Mouse (Mus musculus) embryonic facial prominence, embryonic 12.5 days (tissue): Measurements from ENCODE around the gene 1600014C10Rik. TPM values are rescaled to one million over a fixed set of nuclear protein-coding genes. Genes with fewer than 3 reads are reported as not detected.

ENCODE experiments used
- ATAC-seq: fragments of 200-750 bp; cut with Nextera tagmentation; 2 replicates; pipeline ENCODE4 v1.8.0; 2017; ENCODE audit not compliant: insufficient number of reproducible peaks, insufficient read depth, low FRiP score, low TSS enrichment
- H3K27ac ChIP-seq: fragments of 300-500 bp; sonication (generic); 2 replicates; pipeline ENCODE4 v1.5.1; 2016; ENCODE audit warnings: mild to moderate bottlenecking
- H3K27me3 ChIP-seq: fragments of 300-500 bp; sonication (generic); 2 replicates; pipeline ENCODE4 v1.6.1; 2016; ENCODE audit warnings: mild to moderate bottlenecking, moderate library complexity
- H3K36me3 ChIP-seq: fragments of 300-500 bp; sonication (generic); 2 replicates; pipeline ENCODE4 v1.6.1; 2016; ENCODE audit warnings: mild to moderate bottlenecking
- H3K4me1 ChIP-seq: fragments of 300-500 bp; sonication (generic); 2 replicates; pipeline ENCODE4 v1.6.1; 2016
- H3K4me2 ChIP-seq: fragments of 300-500 bp; sonication (generic); replicated peaks from 2 replicates; pipeline ENCODE4 v1.6.1; 2016; ENCODE audit warnings: mild to moderate bottlenecking, moderate library complexity
- H3K4me3 ChIP-seq: fragments of 300-500 bp; sonication (generic); 2 replicates; pipeline ENCODE4 v1.5.1; 2016; ENCODE audit warnings: mild to moderate bottlenecking
- H3K9ac ChIP-seq: fragments of 300-500 bp; sonication (generic); 2 replicates; pipeline ENCODE4 v1.6.1; 2016; ENCODE audit warnings: mild to moderate bottlenecking, moderate library complexity
- H3K9me3 ChIP-seq: fragments of 300-500 bp; sonication (generic); 2 replicates; pipeline ENCODE4 v1.6.1; 2016; ENCODE audit warnings: mild to moderate bottlenecking, moderate library complexity
- WGBS: fragments of 180-500 bp; shearing (Covaris S2); methylation state at CpG from one replicate; pipeline ENCODE4 v1.1.7; 2016; 5-methylcytosine and 5-hydroxymethylcytosine counted together
- polyA plus RNA-seq: library from polyadenylated mRNA; unstranded; fragments of >200 nt; fragmentation: Nextera tagmentation; extraction: Ambion mirVana; gene quantifications from 2 replicates; pipeline ENCODE4 v1.2.1, GENCODE M21; 2016

Gene 1600014C10Rik
- polyA plus RNA-seq, 1 experiment from 2014 or later: 17.3 TPM

DNA sequence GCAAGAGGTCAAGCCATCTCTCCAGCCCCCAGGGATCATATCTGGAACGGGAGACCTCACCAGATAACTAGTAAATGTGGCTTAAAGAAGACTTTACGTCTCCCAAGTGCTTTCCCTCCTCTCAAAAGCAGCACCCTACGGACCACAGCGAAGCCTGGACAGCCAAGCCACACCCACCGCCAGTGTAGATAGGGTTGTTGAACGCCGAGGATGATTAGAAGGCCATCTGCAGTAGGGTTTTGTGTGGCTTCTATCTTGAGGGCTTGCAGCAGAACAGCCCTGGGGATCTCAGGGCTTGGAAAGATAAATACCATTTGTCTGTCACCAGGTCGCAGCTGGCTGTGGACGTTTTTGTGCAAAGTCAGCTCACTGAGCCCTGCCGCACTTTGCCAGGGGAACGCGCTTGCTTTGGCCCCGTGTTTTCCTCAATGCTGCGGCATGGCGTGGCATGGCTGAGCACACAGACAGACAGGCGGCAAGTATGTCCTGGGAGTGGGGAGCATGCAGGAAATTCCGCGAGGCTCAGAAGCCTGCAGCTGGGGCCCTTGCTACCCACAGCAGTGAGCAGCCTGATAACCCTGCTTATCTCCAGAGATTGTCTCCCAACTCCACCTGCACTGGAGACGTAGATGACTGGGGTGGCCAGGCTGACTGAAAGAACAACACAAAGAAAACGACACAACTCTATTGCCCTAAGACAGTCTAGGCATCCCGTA lies 15.9 kb upstream of the 1600014C10Rik start:
- Histone ChIP-seq H3K4me3 (no peak overlapping the region), H3K4me1 (0 out of 2 replicates have a peak, but pooled peaks cover 5% of the 10 kb centered on the region), H3K27me3 (no peaks in the 10 kb centered on the region), H3K4me2 (peak overlapping the region; percentile 34), H3K9ac (no peak overlapping the region), H3K9me3 (no peaks in the 10 kb centered on the region), H3K36me3 (no peaks in the 10 kb centered on the region), H3K27ac (0 out of 2 replicates have a peak overlapping the region, but pooled peaks have one; percentile 25)
- ATAC-seq: no peak
- 64% methylated on average over 21 of the region's 21 CpGs for WGBS

DNA sequence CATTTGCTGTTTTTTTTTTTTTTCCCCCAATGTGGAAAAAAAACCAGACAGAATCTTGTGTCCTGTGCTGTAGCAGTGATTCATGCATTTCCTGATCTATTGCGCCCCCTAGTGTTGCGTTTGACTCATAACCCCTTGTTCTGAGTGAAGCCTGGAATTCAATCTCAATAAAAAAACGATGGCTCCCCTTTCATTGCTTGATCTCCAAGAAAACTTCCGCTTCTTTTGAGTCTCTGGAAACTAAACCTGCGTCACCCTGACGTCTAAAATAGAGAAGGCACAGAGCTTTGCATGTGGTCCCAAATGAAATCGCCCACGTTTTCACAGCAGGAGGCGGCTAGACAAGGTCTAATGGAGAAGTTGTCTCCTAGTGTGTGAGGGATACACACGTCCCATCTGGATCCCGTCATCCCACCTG lies 15.3 kb upstream of the 1600014C10Rik start:
- 13% methylated on average over 11 of the region's 11 CpGs for WGBS
- H3K4me2 ChIP-seq: 0 out of 2 replicates have a peak overlapping the region, but pooled peaks have one; percentile 15
- no peaks in the 10 kb centered on the region for H3K27me3 ChIP-seq
- 0 out of 2 replicates have a peak, but pooled peaks cover 5% of the 10 kb centered on the region for H3K4me1 ChIP-seq
- no peaks in the 10 kb centered on the region for H3K9me3 ChIP-seq
- H3K27ac ChIP-seq: no peak overlapping the region
- ATAC-seq: no peak
- H3K36me3 ChIP-seq: no peaks in the 10 kb centered on the region
- no peak overlapping the region for H3K4me3 ChIP-seq
- no peak overlapping the region for H3K9ac ChIP-seq

DNA sequence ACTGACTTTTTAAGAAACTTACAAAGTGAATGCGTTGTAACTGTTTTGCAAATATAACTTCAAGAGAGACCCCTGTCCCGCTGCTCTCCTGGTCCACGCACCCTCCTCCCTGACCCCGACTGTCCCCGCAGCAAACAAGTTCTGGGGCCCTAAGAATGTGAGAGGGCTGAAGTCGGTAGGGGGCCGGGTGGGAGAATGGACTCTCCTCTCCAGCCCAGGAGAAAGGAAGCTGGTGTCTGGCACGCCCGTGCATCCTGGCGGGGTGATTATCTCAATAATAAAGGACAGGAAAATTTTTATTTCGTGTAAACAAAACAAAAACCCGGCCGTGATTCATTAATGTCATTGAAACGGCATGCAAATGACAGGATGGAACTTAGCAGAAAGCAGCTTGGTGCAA lies 9.1 kb upstream of the 1600014C10Rik start:
- peaks cover 4% of the 10 kb centered on the region; the same call in 1 of the 2 replicates for H3K27me3 ChIP-seq
- 11% methylated on average over 14 of the region's 14 CpGs for WGBS

DNA sequence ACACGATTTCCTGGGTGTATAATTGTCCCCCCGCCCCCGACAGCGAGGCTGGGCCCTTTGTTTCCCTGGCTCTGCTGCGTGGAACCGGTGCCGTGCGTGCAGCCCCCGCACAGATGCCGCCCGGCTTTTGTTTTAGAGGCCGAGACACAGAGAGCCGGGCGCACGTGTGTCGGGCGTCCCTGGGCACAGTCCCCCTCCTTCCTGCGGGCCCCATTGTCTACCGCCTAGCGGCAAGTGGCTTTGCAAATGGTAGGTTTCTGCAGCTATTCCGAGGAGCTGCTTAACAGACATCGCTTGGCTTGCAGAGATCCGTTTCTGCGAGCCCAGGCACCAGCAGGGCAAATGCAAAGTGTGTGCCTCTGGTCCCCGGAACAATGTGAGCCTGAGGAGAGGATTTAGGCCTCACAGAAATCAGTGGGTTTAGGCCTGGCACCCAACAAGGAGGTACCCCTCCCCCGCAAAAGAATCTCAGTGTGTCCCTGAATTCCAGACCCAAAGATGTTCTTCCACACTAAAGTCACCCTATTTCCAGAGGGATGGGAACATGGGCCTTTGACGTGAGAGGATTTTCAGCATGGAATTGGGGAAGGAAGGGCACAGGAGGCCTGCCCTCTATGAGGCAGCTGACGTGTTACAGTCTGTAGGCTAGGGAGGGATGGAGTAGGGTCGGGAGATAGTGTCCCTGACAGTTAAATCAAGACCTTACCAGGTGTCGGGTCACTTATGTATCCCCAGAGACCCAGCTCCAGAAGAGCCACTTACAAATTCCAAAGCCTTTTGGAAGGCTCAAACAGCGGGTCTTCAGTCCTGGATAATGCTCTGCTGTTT lies 8.5 kb upstream of the 1600014C10Rik start:
- WGBS: 11% methylated on average over 31 of the region's 31 CpGs
- no peaks in the 10 kb centered on the region for H3K36me3 ChIP-seq
- H3K4me3 ChIP-seq: peak overlapping the region; percentile 20; the same call in 1 of the 2 replicates
- peak overlapping the region; percentile 48 for H3K4me2 ChIP-seq
- peaks cover 2% of the 10 kb centered on the region; the same call in 1 of the 2 replicates for H3K4me1 ChIP-seq
- H3K9me3 ChIP-seq: no peaks in the 10 kb centered on the region
- H3K9ac ChIP-seq: peak overlapping the region; percentile 55; the same call in 1 of the 2 replicates
- peaks cover 4% of the 10 kb centered on the region; the same call in 1 of the 2 replicates for H3K27me3 ChIP-seq
- H3K27ac ChIP-seq: no peak overlapping the region
- ATAC-seq: no peak

More for the DNA sequence above, 9.1 kb upstream of the 1600014C10Rik start:
- Histone ChIP-seq H3K4me1 (peaks cover 2% of the 10 kb centered on the region; the same call in 1 of the 2 replicates), H3K9ac (peak overlapping the region; percentile 55; the same call in 1 of the 2 replicates), H3K36me3 (no peaks in the 10 kb centered on the region), H3K4me3 (peak overlapping the region; percentile 20; the same call in 1 of the 2 replicates), H3K9me3 (no peaks in the 10 kb centered on the region), H3K4me2 (peak overlapping the region; percentile 48), H3K27ac (no peak overlapping the region)
- no peak for ATAC-seq

DNA sequence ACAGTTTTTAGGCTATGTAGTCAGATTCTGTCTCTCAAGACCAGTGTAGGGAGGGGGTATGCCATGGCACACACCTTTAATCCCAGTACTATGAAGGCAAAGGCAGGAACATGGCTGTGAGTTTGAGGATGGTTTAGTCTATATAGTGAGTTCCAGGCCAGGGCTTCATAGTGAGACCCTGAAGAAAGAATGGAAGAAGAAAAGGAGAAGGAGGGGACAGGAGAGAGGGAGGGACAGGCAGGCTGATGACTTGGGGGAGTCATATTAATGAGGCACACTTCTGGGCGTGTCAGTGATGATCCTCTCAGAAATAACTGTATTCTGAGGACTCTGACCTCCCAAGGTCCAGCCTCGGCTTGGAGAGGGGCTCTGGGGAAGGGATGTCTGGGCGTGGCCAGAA lies 7.0 kb upstream of the 1600014C10Rik start:
- H3K4me3 ChIP-seq: no peak overlapping the region
- no peaks in the 10 kb centered on the region for H3K36me3 ChIP-seq
- peaks cover 4% of the 10 kb centered on the region; the same call in 1 of the 2 replicates for H3K27me3 ChIP-seq
- ATAC-seq: no peak
- H3K9ac ChIP-seq: no peak overlapping the region
- H3K4me1 ChIP-seq: peaks cover 2% of the 10 kb centered on the region; the same call in 1 of the 2 replicates
- WGBS: 75% methylated on average over 3 of the region's 3 CpGs
- H3K9me3 ChIP-seq: no peaks in the 10 kb centered on the region
- H3K4me2 ChIP-seq: no peak overlapping the region
- H3K27ac ChIP-seq: no peak overlapping the region

DNA sequence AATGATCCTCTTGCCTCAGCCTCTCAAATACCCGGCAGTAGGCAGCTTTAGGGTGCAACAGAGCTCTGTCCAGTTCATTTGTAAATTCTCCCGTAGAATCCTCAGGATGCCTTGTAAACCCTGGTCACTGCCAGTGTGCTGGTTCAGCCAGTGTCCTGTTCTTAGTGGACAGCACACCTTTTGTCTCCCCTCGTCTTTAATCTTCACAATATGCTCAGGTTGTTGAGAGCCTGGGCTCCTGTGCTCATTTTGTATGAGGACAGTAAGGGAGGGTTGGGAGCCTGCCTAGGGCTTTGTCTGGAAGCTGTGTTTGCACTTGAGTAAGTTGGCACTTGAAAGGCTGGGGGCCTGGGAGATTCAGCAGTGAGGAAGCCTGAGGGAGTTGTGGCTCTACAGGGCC lies 3.1 kb upstream of the 1600014C10Rik start:
- no peaks in the 10 kb centered on the region for H3K27me3 ChIP-seq
- 61% methylated on average over 3 of the region's 3 CpGs for WGBS
- ATAC-seq: no peak
- H3K9ac ChIP-seq: no peak overlapping the region
- H3K4me2 ChIP-seq: no peak overlapping the region
- no peaks in the 10 kb centered on the region for H3K36me3 ChIP-seq
- H3K4me1 ChIP-seq: peaks cover 11% of the 10 kb centered on the region
- H3K27ac ChIP-seq: no peak overlapping the region
- H3K9me3 ChIP-seq: no peaks in the 10 kb centered on the region
- no peak overlapping the region for H3K4me3 ChIP-seq

DNA sequence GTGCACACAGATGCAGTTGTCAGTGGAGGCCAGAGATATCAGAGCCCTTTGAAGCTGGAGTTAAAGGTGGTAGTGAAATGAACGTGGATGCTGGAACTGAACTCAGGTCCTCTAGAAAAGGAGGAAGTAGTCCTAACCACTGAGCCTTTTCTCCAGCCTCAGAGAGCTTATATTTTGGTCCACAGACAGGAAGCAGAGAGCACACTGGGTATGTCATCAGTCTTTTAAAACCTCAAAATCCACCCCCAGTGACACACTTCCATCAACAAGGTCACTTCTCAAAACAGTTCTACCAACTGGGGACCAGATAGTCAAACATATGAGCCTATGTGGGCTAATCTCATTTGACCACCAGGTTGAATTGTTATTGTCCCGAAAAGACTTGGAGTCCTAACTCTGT lies 1.7 kb upstream of the 1600014C10Rik start:
- 80% methylated on average over 2 of the region's 2 CpGs for WGBS
- Histone ChIP-seq H3K27ac (no peak overlapping the region), H3K9ac (no peak overlapping the region), H3K4me2 (no peak overlapping the region), H3K36me3 (no peaks in the 10 kb centered on the region), H3K4me1 (peaks cover 11% of the 10 kb centered on the region), H3K27me3 (no peaks in the 10 kb centered on the region), H3K4me3 (no peak overlapping the region), H3K9me3 (no peaks in the 10 kb centered on the region)
- no peak for ATAC-seq

DNA sequence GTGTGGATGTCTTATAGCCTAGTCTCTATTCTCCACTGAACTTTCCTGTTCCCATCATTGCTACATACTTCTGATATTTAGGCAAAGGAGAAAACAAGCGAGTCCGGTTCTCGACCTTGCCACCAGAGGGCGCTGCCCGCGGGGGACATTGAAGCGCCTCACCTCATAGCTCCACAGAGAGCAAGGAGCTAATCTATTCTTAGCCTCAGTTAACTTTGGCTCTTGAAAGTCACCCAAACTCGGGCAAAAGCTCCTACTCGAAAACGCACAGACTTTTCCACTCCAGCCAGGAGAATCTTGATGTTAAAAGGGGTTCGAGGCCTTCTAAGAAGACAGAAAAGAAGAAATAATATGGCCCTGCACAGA lies 438 bp upstream of the 1600014C10Rik start:
- H3K36me3 ChIP-seq: no peaks in the 10 kb centered on the region
- 0 out of 2 replicates have a peak overlapping the region, but pooled peaks have one; percentile 54 for H3K9ac ChIP-seq
- peak overlapping the region; percentile 64 for H3K4me3 ChIP-seq
- 0 out of 2 replicates have a peak overlapping the region, but pooled peaks have one; percentile 41 for H3K27ac ChIP-seq
- ATAC-seq: no peak
- no peaks in the 10 kb centered on the region for H3K27me3 ChIP-seq
- H3K9me3 ChIP-seq: no peaks in the 10 kb centered on the region
- WGBS: under 1% methylated on average over 11 of the region's 11 CpGs
- peak overlapping the region; percentile 91 for H3K4me2 ChIP-seq
- peaks cover 11% of the 10 kb centered on the region for H3K4me1 ChIP-seq

DNA sequence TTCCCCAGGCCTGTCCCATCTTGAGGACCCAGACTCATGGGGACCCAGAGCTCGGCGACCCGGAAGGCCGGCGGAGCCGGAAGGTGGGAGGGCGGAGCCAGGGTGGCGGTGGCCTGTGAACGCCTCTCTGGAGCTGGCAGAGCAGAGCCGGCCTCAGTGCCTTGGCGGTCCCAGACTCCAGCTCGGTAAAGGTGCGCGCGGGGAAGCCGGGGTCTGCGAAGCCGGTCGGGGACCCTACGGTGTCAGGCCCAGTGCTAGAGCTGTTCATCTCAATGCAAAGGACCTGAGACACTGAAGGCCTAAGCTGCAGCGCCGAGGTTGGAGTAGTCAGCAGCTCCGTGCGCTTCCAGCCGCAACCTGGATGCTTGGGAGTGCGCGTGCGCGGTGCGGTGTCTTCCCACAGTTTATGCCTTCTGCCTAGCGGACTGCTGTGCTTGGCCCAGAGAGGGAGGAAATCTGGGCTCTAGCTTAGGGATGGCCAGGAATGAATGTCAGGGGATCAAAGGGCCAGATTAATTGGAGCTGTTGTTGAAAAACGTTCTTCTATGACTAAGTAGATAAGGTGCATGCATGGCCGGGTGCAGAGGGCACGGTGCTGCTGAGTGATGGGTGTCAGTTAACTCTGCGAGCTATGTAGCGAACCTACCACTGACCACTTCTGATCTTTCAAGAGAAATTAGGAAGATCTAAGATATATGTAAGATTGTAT lies 846 bp downstream of the 1600014C10Rik start:
- Histone ChIP-seq H3K4me3 (peak overlapping the region; percentile 64), H3K36me3 (no peaks in the 10 kb centered on the region), H3K27me3 (no peaks in the 10 kb centered on the region), H3K9ac (peak overlapping the region; percentile 54), H3K4me2 (peak overlapping the region; percentile 91), H3K27ac (peak overlapping the region; percentile 41), H3K9me3 (no peaks in the 10 kb centered on the region), H3K4me1 (peaks cover 11% of the 10 kb centered on the region)
- WGBS: 6% methylated on average over 36 of the region's 36 CpGs
- peak; percentile 89 for ATAC-seq

DNA sequence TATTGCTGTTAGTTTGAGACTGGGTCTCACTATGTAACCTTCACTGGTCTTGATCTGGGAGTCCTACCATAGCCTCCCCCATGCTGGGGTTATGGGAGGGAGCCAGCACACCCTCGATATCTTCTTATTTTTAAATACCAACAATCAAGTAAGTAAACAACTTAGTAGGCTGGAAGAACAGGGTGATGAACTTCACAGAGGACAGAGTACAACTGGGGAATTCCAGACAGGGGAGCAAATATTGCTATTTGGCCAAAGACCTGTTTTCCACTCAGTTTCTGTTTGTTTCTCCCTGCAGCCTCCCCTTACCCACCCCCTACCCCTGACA lies 1.4 kb downstream of the 1600014C10Rik start:
- Histone ChIP-seq H3K9me3 (no peaks in the 10 kb centered on the region), H3K9ac (peak overlapping the region; percentile 54; the same call in 1 of the 2 replicates), H3K27me3 (no peaks in the 10 kb centered on the region), H3K4me3 (peak overlapping the region; percentile 64), H3K4me2 (peak overlapping the region; percentile 91), H3K4me1 (peaks cover 11% of the 10 kb centered on the region), H3K36me3 (no peaks in the 10 kb centered on the region), H3K27ac (no peak overlapping the region)
- 64% methylated on average over 1 of the region's 1 CpGs for WGBS
- ATAC-seq: no peak

DNA sequence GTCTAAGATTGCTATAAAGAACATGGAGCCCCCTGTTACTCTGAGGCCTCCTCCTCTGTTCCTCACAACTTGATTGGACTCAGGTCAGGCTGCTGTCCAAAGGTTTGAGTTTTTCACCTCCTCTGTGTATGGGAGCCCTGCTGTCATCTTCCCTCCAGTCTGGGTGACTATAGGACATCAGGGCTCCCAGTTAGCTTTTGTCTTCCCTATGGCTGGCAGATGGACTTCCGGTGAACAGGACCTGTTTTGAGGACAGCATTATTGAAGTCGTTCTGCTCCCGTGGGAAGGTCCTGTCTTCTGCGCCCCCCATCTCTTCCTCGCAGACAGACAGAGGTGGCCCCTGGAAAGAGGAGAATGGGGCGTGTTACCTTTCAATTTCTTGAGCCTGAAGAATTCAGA lies 1.8 kb downstream of the 1600014C10Rik start:
- no peak for ATAC-seq
- WGBS: 87% methylated on average over 6 of the region's 6 CpGs
- Histone ChIP-seq H3K9me3 (no peaks in the 10 kb centered on the region), H3K27ac (no peak overlapping the region), H3K36me3 (no peaks in the 10 kb centered on the region), H3K9ac (no peak overlapping the region), H3K27me3 (no peaks in the 10 kb centered on the region), H3K4me3 (no peak overlapping the region), H3K4me2 (peak overlapping the region; percentile 91; the same call in 1 of the 2 replicates), H3K4me1 (peaks cover 11% of the 10 kb centered on the region)
